In genomic region chr11:60351925-60352371, GRCm38 (mm10) we compare ENCODE assay signal across 8 mouse cellular contexts. TPM values are rescaled to one million over a fixed set of nuclear protein-coding genes. Genes with fewer than 3 reads are reported as not detected.
DNase-seq lines count a peak whose midpoint lies in the region; ATAC-seq lines count a peak whose summit lies in the region.

No protein-coding gene starts in this region.

- no peaks in the 10 kb centered on the region for H3K36me3 ChIP-seq in forebrain, embryonic 12.5 days (replicated peaks)

- H3K4me1 ChIP-seq in forebrain, embryonic 12.5 days = peaks cover 20% of the 10 kb centered on the region

- peak overlapping the region; percentile 69 for H3K9ac ChIP-seq in forebrain, embryonic 12.5 days

- intact Hi-C loops in heart, postnatal 10 days (cut with DNase I) = loop anchor here (2.0 to 5.0 kb wide), 3 partner anchors 45 to 245 kb away; partner anchors contain the start of gene Rai1

- H3K27ac ChIP-seq in forebrain, embryonic 12.5 days = no peak overlapping the region

- H3K4me3 ChIP-seq in forebrain, embryonic 12.5 days (replicated peaks) = peak overlapping the region; percentile 78

- 28% methylated on average over 11 of the region's 11 CpGs for WGBS in forebrain, embryonic 12.5 days

- no peak for ATAC-seq in forebrain, embryonic 12.5 days (ENCODE audit: low FRiP score)

- no peaks in the 10 kb centered on the region for H3K9me3 ChIP-seq in forebrain, embryonic 12.5 days

- no peaks in the 10 kb centered on the region for H3K27me3 ChIP-seq in forebrain, embryonic 12.5 days

- peak; percentile 23 for DNase-seq in thymus, postnatal 4 days
- no peak for DNase-seq in thymus, postnatal 10 days (ENCODE audit: low spot score in 2 of 2)
- DNase-seq in heart, postnatal 10 days = peak; percentile 66 to 73
- DNase-seq in layer of hippocampus, adult 8-10 months (ENCODE audit: low spot score in 2 of 2) = peak; percentile 55 to 56
- DNase-seq in lung, postnatal 14 days = peak; percentile 18
- peak; percentile 19 for DNase-seq in right cerebral cortex, postnatal 4 days
- DNase-seq in embryo, embryonic 10.5 days (ENCODE audit: low spot score) = no peak

- H3K4me2 ChIP-seq in forebrain, embryonic 12.5 days = peak overlapping the region; percentile 93

RNA-seq across cellular contexts. Expression of gene Tom1l2, which starts 0.8 kb away (rescaled TPM):
- polyA plus RNA-seq in forebrain, embryonic 12.5 days (2016; fragmentation: Nextera tagmentation; extraction: Ambion mirVana) = 31.3 and 32.6 TPM in 2 replicates
- total RNA-seq in heart, postnatal 10 days (2021) = 100 to 1,000 TPM in 1 of 2 experiments, 10 to 100 TPM in 1; 97.3 to 100 TPM
- total RNA-seq in layer of hippocampus, adult 8-10 months (2022) = 100 to 1,000 TPM; 179 to 207 (median 191) TPM

RNA-seq across cellular contexts. Expression of gene Drc3, which starts 1.2 kb away (rescaled TPM):
- polyA plus RNA-seq in forebrain, embryonic 12.5 days (2016; fragmentation: Nextera tagmentation; extraction: Ambion mirVana) = 3.0 and 3.2 TPM in 2 replicates
- total RNA-seq in heart, postnatal 10 days (2021) = 1 to 10 TPM; 1.6 to 2.3 TPM
- total RNA-seq in layer of hippocampus, adult 8-10 months (2022) = 1 to 10 TPM; 7.3 to 8.5 (median 7.8) TPM

Comparison
In these comparisons a context has a peak if more than half of its experiments do, and no peak if none do; other contexts are left out.
1. DNase-seq: peak in thymus, postnatal 4 days (single experiment), heart, postnatal 10 days (2 of 2), layer of hippocampus, adult 8-10 months (2 of 2), lung, postnatal 14 days (single experiment) and right cerebral cortex, postnatal 4 days (single experiment); none in thymus, postnatal 10 days (0 of 2) and embryo, embryonic 10.5 days (single experiment).